Mouse (Mus musculus) small intestine, adult 2 months (tissue): Measurements from ENCODE around the gene Gm17359.

ENCODE experiments used
- CTCF ChIP-seq: fragments of 200-500 bp; IDR thresholded peaks from 2 replicates; pipeline ENCODE4 v1.5.1; 2012; ENCODE audit warnings: low read depth, mild to moderate bottlenecking, control low read depth, inconsistent platforms, low read length, moderate library complexity, mixed read lengths; ENCODE audit not compliant: insufficient replicate concordance, insufficient read length; ENCODE audit errors: extremely low read depth
- POLR2A ChIP-seq: fragments of 200-500 bp; IDR thresholded peaks from 2 replicates; pipeline ENCODE4 v1.6.1; 2012; ENCODE audit warnings: low read depth, mild to moderate bottlenecking, control low read depth, inconsistent platforms, low read length, moderate library complexity

GRCm38 (mm10) chr3:79296586-79296985 is 39.9 kb upstream of the Gm17359 start:
- TF ChIP-seq POLR2A, result no peak
- no peak for TF ChIP-seq CTCF
